Mouse (Mus musculus): ENCODE results near the gene Casp8.
"Not testable (repeated sequence)": the region's sequence is repeated elsewhere in the genome, so short reads cannot be mapped to it uniquely, and the experiment has no call there.

GRCm38 (mm10) chr1:58879291-58879690, 84.1 kb downstream of the Casp8 start:
- TF ChIP-seq POLR2A, CTCF (IDR thresholded peaks at IDR 0.05; ENCODE audit: insufficient read depth, low read depth, low read length): not testable (repeated sequence)
